Mouse (Mus musculus) stomach, postnatal 0 days (tissue): Measurements from ENCODE around the gene Gm20883.
"Not testable (repeated sequence)": the region's sequence is repeated elsewhere in the genome, so short reads cannot be mapped to it uniquely, and the experiment has no call there.

Experiments used
- CTCF ChIP-seq: IDR thresholded peaks from 2 replicates; pipeline ENCODE4 v1.5.1; 2016; ENCODE audit warnings: antibody characterized with exemption, low read depth, mild to moderate bottlenecking, moderate library complexity
- EP300 ChIP-seq: optimal IDR thresholded peaks from 2 replicates; pipeline ENCODE3; 2016; ENCODE audit warnings: antibody characterized with exemption

DNA sequence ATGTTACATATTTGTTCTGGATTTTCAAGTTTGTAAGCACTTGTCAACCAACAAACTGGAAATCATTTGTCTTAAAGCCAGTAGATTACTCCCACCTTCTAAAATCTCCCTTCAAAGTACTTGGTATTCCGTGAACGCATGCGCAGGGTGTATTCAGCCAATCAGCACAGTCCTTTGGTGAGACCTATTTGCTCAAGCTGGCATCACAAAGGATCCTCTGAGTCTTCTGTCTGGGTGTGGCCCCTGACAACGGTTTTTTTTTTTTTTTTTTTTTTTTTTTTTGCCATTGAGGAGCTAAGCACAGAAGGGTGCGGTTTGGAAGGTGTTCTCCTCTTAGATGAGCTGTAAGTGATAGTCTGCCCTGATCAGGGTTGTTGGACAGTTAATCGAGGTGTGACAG lies at the start of gene Gm20883:
- not testable (repeated sequence) for TF ChIP-seq CTCF, EP300
